Mouse (Mus musculus): ENCODE data around the gene Nans.

Nans gene

DNA sequence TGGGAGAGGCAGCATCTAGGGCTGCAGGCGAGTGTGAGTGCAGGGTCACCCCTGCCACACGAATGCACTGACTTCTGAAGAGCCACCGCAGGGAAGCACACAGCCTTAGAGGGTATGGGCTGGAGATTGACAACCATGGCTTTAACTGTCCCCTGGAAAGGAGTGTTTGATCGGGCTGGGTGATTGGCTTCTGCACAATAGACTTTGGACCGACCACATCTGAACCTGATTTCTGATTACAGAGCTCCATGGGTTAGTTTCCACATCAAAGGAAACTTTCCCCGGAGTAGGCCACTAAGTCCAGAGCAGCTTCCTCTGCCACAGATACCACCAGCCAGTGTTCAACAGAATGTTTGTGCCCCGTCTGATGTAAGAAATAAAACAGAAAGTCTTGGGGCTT is 40.7 kb downstream of the Nans start:
- in situ Hi-C loops (cut with MboI, MseI), result no loop called here

DNA sequence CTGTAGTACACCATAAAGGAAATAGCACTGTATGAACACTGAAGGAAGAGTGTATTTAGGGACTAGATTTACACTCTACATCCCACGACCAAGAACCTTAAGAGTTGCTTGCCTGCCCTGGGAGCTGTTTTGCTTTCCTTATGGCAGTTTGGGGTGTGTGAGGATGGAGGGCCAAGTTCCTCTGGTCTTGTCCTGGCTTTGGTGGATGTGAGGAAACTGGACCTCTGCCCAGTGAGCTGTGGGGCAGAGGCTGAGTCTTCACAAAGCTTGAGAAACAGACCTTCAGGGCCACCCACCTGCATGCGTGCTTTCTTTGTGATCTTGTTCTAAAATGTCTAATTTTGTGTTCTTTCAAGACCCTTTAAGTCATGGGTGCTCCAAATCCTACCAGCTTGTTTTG is 43.5 kb downstream of the Nans start:
- in situ Hi-C loops (cut with MboI, MseI), result no loop called here

DNA sequence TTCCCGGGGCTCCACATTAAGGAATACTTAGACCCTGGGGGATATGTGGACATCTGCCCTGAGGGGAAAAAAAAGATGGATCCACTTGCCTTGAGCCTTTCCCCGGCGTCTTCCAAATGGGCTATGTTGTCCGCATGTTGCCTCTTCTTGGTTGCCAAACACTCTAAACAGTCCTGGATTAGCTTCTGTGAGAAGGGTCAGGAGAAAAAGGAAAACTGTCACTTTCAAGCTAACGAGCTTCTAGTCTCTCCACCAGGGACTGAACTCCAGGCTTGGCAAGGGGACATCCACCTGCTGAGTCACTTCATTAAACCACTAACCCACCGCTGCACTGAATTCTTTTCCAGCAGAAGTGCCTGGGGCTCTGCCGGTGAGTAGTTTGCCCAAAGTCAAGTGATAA is 43.9 kb downstream of the Nans start:
- in situ Hi-C loops (cut with MboI, MseI), result no loop called here

DNA sequence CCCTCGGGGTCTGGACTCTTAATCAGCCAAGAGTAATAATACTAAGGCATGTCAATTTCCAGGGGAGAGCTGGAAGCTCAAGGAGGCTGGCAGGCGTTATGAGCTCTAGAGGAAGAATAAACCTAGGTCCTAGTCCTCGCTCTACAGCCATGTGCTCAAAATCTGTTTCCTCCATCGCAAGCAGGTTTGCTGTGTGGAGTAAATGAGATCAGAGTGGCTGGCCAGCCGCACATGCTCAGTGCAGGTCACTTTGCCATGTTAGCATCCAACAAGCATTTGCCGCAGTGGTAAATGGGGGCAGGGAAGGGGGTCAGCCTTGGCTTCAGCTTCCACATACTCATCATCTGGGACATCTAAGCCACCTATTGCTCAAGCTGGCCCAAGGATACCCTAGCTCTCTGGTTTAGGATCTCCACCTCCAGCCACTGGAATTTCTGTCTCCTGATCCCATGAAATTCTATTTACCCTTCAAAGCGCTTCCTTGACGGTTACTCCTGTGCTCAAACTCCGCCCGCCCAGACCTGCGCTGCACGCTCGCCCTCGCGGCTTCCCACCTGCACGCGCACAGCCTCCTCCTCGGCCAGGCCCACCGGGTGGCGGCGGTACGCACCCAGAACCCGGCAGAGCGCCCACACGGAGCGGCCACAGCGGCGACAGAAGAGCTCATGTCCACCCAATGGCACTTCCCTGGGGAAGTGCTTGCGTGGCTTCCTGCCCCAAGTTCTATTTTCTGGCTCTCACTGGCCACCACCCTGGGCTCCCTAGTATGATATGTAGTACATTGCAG is 45.1 kb downstream of the Nans start:
- in situ Hi-C loops (cut with MboI, MseI), result no loop called here

DNA sequence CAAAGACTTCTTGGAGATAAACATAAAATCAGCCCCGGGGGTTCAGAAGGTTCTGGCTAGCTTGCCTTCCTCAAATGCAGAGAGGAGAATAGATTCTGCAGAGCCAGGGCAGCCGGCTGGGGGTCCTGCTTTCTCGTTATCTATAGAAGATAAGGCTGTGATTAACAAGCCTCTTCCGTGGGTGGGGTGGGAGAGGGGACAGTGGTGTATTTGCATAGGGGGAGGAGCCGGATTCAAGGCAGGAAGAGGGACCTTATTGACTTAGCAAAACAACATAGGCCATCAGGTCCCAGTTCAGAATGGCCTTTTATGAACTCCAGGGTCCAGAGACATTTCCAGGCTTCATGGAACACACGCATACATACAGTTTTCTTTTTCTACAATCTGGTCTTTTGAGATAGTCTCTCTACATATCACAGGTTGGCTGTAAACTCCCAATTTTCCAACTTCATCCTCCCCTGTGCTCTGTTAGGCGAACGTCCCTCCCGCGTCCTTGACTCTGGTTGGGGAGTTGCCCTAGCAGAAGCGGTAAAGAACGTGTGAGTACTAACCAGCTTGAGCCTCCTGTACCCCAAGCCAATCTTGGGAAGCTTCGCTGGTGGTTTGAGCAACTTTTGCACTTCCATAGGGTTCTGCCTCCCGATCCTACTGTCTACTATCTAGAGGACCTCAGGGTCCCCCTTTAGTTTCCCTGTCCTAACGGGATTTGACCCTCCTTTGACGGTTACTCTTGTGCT is 46.2 kb downstream of the Nans start:
- in situ Hi-C loops (cut with MboI, MseI), result no loop called here

DNA sequence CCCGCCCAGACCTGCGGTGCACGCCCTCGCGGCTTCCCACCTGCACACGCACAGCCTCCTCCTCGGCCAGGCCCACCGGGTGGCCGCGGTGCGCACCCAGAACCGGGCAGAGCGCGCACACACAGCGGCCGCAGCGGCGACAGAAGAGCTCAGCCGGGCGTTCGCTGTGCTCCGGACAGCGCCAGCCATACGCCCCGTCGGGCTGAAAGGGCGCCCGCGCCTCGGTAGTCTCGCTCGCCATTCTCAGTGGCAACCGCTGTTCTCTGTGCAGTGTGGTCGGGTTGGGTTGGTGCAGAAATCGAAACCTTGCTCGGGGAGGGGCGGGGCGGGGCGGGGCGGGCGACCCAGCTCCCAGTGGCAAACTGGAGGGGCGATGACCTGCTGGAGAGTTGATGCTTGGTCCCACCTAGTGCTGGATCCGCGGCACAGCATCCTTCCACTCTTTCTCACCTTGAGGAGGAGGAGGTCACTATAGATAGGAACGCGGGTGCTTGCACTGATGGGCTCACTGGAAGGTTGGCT is 46.9 kb downstream of the Nans start, which contains the start of gene Trim14:
Gene Trim14 (minus strand): TSS at position 302 of the 522 bp plus-strand sequence.
- in situ Hi-C loops (cut with MboI, MseI), result no loop called here

DNA sequence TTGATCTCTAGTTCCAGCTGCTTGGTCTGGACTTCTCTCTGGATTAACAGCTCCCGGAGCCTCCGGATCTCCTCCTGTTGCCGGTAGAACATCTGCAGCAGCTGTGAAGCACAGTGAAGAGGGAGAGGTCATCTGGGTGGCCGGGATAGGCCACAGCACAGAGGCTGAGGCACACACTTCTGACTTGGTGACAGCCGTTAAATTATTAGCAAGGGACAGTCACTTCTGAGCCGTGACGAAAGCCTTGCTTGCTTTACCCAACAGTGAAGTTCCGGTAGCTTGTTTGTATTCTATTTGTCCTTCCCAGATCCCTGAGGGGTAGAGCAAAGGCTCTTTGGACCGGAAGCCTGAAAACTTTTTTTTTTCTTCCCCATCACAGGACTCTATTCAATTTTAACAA is 50.1 kb downstream of the Nans start:
- in situ Hi-C loops (cut with MboI, MseI), result no loop called here

DNA sequence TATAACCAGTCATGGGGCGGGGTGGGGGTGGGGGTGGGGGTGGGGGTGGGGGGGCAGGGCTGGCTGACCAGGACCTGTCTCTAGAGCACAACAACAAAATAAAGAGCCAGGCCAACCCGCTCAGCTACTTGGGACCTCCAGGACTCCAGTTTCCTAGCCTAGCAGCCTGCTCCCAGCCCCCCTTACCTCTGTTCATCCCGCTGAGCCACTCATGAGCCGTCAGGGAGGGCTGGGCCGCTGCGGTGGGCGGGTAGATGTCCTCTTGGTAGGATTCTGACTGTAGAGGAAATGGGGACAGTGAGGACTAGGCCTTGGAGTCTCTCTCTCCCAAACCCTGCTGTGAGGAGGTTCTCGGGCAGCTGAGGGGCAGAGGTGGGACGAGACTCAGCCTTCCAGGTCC is 52.7 kb downstream of the Nans start:
- in situ Hi-C loops (cut with MboI, MseI), result no loop called here

DNA sequence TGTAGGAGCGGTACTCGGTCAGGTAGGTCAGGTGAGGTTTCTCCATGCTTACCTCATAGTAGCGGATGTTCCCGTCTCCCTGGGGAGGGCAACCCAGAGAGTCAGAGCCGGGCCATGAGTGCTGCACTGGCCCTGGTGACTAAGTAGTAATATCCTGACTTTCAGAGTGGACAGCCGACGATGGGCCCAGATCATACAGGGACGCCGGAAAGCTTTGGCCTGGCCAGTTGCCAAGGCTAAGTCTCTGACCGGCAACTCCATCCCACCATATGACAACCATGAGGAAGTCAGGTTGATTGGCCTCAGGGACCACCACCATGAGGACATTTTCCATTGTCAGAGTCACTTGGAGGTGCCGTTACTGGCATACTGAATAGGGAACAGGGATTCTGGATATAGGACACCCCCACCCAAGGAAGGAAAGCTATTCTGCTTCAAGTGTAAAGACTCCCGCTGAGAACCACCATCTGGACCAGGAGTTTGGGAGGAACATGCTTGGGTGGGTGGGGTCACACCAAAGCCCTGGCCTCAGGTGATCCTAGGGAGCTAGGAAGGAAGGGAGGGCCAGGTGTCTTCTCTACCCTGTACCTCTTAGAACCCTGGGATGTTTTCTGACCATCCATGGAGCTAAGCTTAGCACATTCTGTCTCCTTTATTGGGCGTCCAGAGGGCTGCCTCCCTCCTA is 54.5 kb downstream of the Nans start:
- in situ Hi-C loops (cut with MboI, MseI), result no loop called here

DNA sequence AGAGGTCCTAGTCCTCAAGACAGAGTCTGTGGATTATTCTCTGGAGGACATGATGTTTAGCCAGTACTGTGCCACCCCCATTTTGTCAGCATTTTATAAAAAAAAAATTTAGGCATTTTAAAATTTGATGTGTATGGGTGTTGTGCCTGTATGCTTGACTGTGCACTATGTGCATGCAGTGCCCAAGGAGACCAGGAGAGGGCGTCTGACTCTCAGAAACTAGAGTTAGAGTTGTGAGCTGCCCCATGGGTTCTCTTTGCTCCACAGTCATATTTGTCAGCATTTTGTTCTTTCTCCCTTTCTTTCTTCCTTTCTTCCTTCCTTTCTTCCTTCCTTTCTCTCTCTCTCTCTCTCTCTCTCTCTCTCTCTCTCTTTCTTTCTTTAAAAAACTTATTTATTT is 55.3 kb downstream of the Nans start:
- in situ Hi-C loops (cut with MboI, MseI), result no loop called here

DNA sequence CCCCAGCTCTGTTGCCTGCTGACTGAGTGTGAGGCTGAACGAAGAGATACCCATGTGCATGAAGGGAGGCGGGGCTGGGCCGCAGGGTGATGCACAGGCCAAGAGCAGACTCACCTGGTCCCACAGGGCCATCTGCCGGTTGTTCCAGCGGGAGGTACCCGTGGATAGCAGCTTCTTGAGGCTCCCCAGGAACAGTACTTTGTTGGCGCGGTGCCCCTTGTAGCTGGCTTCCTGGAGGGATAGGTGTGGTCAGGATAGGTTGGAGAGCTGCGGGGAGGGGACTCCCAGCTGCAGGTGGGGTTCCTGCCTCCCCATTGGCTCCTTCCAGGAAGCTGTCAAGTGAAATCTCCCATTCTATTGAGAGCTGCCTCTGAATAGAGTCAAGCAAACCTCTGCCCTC is 56.5 kb downstream of the Nans start:
- in situ Hi-C loops (cut with MboI, MseI), result no loop called here

DNA sequence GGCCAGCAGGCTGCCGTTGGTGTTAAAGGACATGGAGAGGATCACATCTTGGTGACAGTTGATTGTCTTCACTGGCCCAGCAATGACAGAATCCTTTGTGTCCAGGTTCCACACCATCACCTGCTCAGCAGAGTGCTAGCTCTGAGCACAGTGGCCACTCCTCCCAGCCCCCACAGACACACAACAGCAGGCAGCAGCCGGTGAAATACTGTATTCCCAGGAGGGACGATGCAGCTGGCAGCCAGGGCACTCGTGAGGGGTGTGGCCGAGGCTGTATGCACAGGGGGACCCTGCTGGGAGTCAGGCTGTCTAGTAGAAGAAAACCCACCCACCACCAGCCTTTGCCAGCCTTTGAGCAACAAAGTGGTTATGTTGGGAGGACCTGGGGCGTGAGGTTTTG is 57.7 kb downstream of the Nans start:
- in situ Hi-C loops (cut with MboI, MseI), result no loop called here

DNA sequence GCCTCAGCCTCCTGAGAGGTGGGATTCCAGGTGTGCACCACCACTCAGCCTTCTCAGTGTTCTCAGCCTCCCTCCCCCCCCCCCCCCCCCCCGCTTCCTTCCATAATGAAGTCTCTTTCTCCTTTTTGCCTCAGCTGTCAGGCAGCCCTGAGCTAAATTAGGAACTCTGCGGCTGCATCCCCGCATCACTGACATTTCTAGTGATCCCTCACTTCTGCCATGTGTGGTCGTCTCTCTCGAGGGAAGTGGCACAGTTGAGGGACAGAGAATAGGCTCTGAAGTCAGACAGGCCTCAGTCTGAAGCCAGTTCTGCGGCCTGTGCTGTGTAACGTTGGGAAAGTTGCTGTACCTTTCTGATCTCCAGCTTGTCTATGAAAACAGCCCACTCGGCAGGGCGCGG is 60.9 kb downstream of the Nans start:
- in situ Hi-C loops (cut with MboI, MseI), result no loop called here

DNA sequence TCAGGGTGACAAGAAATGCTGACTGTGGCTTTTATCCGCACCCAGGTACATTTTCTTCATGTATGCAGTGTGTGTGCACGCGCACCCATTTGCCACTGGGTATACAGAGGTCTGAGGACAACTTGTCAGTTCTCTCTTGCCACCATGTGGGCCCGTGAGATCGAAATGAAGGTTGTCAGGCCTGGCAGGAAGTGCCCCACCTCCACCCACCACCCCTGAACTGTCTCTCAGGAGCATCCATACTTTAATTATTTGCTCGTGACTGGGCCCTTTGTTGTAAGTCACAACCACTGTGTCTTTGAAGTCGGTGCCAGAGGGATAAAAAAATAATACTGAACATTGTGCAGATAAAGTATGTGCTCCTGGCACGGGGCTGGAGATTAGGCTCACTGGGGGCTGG is 61.4 kb downstream of the Nans start:
- in situ Hi-C loops (cut with MboI, MseI), result no loop called here
